Mouse (Mus musculus): ENCODE measurements at regions not wholly inside any gene's neighbourhood (a gene's known extent, or its start where the extent isn't known, plus 50 kb on each side); places are given as distances from the start of the nearest gene placed in this dataset.

GRCm38 (mm10) chr5:118454096-118454495 is 106.4 kb upstream of the Med13l start:
- WGBS = 98% methylated on average over 1 of the region's 1 CpGs
- Histone ChIP-seq H3K4me3 (replicated peaks; ENCODE audit: control insufficient read depth, low read depth, low read length) (no peak overlapping the region), H3K4me1 (ENCODE audit: control insufficient read depth, insufficient read depth, low read length) (no peaks in the 10 kb centered on the region; the same call in 1 of the 2 replicates), H3K27ac (ENCODE audit: control insufficient read depth, insufficient read depth, low read depth, low read length, poor library complexity) (no peak overlapping the region)
- TF ChIP-seq CTCF (IDR thresholded peaks at IDR 0.05; ENCODE audit: control insufficient read depth, insufficient read depth, low read length) (no peak), POLR2A (IDR thresholded peaks at IDR 0.05; ENCODE audit: borderline replicate concordance, control insufficient read depth, low read depth, low read length) (no peak)

DNA sequence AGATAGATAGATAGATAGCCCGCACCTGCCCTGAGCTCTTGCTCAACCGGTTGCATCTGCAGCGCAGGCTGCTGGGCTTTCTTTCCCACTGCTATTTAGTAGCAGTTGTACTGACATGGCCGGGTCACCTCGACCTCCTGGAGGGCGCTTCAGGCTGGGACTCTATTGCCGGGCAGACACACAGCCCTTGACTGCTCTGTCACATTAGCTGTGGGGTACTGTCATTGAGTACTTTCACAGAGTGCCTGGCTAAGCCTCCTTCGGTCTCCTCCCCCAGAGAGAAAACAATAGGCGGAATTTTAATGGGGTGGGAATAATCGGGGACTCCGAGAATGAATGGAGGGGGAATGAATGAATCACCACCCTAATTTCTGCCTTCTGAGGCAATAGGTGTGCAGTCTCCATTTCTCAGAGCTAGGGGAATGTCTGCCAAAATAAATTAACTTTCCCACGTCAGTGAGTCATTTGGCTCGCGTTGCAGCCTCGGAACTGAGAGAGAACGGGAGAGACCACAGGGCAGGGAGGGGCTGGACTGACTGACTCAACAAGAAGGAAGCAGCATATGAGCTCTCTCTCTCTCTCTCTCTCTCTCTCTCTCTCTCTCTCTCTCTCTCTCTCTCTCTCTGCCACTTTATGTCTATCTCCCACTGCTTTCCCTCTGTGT is 101.6 kb upstream of the Med13l start:
- WGBS = 17% methylated on average over 16 of the region's 16 CpGs
- TF ChIP-seq POLR2A (IDR thresholded peaks at IDR 0.05; ENCODE audit: borderline replicate concordance, control insufficient read depth, low read depth, low read length) = no peak
- TF ChIP-seq CTCF (IDR thresholded peaks at IDR 0.05; ENCODE audit: control insufficient read depth, insufficient read depth, low read length) = no peak
- no peak overlapping the region for H3K27ac ChIP-seq (ENCODE audit: control insufficient read depth, insufficient read depth, low read depth, low read length, poor library complexity)
- H3K4me1 ChIP-seq (ENCODE audit: control insufficient read depth, insufficient read depth, low read length) = peaks cover 2% of the 10 kb centered on the region
- H3K4me3 ChIP-seq (replicated peaks; ENCODE audit: control insufficient read depth, low read depth, low read length) = no peak overlapping the region

- Histone ChIP-seq H3K4me1 (ENCODE audit: control insufficient read depth, insufficient read depth, low read length) (peaks cover 2% of the 10 kb centered on the region), H3K4me3 (replicated peaks; ENCODE audit: control insufficient read depth, low read depth, low read length) (no peak overlapping the region), H3K27ac (ENCODE audit: control insufficient read depth, insufficient read depth, low read depth, low read length, poor library complexity) (peak overlapping the region; percentile 7; the same call in 1 of the 2 replicates)
- WGBS = 12% methylated on average over 12 of the region's 12 CpGs
- no peak for TF ChIP-seq CTCF (IDR thresholded peaks at IDR 0.05; ENCODE audit: control insufficient read depth, insufficient read depth, low read length)
- no peak for TF ChIP-seq POLR2A (IDR thresholded peaks at IDR 0.05; ENCODE audit: borderline replicate concordance, control insufficient read depth, low read depth, low read length)
Measured at GRCm38 (mm10) chr5:118459391-118459792, 101.1 kb upstream of the Med13l start.

GRCm38 (mm10) chr5:118461967-118462366 is 98.5 kb upstream of the Med13l start:
- no peak for TF ChIP-seq CTCF (IDR thresholded peaks at IDR 0.05; ENCODE audit: control insufficient read depth, insufficient read depth, low read length)
- no peak for TF ChIP-seq POLR2A (IDR thresholded peaks at IDR 0.05; ENCODE audit: borderline replicate concordance, control insufficient read depth, low read depth, low read length)
- 81% methylated on average over 4 of the region's 4 CpGs for WGBS
- peaks cover 6% of the 10 kb centered on the region for H3K4me1 ChIP-seq (ENCODE audit: control insufficient read depth, insufficient read depth, low read length)
- no peak overlapping the region for H3K4me3 ChIP-seq (replicated peaks; ENCODE audit: control insufficient read depth, low read depth, low read length)
- H3K27ac ChIP-seq (ENCODE audit: control insufficient read depth, insufficient read depth, low read depth, low read length, poor library complexity) = no peak overlapping the region

DNA sequence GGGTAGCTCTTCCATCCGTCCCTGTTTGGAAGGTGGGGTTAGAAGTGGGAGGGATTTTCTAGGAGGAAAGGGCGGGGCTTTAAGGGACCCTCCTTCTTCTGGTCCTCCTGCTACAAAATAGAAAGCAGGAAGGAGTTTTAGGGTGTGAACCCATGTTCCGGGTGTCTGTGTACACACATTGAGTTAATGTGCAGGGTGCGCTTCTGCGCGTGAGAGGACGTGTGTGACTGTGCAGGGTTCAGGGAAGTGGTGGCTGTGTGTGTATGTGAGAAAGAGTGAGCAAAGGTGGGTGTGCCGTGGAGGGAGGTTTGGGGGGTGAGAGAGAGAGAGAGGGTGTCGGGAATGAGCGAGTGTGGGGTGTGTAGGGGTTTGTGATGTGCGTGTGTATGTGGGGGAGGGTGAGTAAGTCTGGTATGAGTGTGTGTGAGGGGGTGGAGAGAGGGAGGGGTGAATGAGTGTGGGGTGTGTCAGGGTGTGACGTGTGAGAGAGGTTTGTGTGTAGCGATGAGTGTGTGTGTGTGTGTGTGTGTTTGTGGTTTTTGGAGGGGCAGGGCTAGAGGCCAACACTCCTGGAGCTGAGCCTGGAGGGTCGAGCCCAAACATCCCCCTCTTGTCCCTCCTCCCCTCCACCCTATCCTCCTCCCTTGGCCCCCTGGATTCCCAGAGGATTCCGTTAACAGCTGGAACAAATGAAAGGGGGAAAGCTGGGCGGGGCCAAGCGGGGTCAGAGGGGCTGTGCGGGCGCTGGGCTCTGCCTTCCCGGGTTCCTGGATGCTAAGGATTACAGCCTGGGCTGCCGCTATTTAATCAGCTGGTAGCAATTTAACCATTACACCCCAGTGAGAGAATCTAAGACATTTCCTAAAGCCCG is 95.3 kb upstream of the Med13l start:
- peak overlapping the region; percentile 53 for H3K4me3 ChIP-seq (replicated peaks; ENCODE audit: control insufficient read depth, low read depth, low read length)
- H3K4me1 ChIP-seq (ENCODE audit: control insufficient read depth, insufficient read depth, low read length) = peaks cover 6% of the 10 kb centered on the region
- no peak for TF ChIP-seq CTCF (IDR thresholded peaks at IDR 0.05; ENCODE audit: control insufficient read depth, insufficient read depth, low read length)
- 0 out of 2 replicates have a peak, but pooled peaks have one; percentile 13 for TF ChIP-seq POLR2A (IDR thresholded peaks at IDR 0.05; ENCODE audit: borderline replicate concordance, control insufficient read depth, low read depth, low read length)
- peak overlapping the region; percentile 14; the same call in 1 of the 2 replicates for H3K27ac ChIP-seq (ENCODE audit: control insufficient read depth, insufficient read depth, low read depth, low read length, poor library complexity)
- whole genome bisulfite sequencing = 2% methylated on average over 22 of the region's 22 CpGs

DNA sequence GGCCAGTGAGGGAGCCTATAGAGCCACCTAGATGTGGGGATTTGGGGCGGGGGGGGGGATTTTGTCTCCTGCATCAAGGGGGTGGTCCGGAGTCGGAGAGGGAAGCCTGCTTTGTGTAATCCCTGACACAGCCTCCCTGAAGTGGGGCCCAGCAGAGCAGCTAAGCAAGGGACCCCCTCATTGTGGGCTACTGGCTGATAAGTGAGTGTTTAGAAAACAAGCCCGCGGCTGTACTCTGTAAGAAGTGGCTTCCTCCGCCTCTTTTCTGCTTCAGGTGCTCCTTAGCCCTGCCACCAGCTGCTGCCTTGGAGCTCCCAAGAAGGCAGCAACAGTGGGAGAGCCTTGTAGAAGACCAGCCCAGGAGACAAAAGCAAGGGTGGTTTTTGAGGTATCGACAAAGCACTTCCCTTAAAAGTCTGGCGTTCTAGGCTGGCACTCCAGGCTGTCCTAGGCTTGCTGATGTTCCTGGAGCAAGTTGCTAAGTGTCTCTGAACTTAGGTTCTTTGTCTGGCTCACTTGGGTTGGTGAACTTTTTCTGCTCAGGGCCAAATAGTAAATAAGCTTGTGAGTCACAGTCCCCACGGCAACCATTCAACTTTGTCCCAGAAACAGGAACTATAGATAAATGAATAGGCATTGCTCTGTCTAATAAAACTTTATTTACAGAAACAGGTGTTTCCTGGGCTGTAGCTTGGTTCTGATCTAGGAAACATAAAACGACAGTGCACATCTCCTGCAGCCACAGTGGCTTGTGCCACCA is 94.3 kb upstream of the Med13l start:
- H3K4me1 ChIP-seq (ENCODE audit: control insufficient read depth, insufficient read depth, low read length) = peaks cover 5% of the 10 kb centered on the region; the same call in 1 of the 2 replicates
- 2% methylated on average over 10 of the region's 10 CpGs for WGBS
- no peak overlapping the region for H3K4me3 ChIP-seq (replicated peaks; ENCODE audit: control insufficient read depth, low read depth, low read length)
- TF ChIP-seq CTCF (IDR thresholded peaks at IDR 0.05; ENCODE audit: control insufficient read depth, insufficient read depth, low read length) (no peak), POLR2A (IDR thresholded peaks at IDR 0.05; ENCODE audit: borderline replicate concordance, control insufficient read depth, low read depth, low read length) (no peak)
- no peak overlapping the region for H3K27ac ChIP-seq (ENCODE audit: control insufficient read depth, insufficient read depth, low read depth, low read length, poor library complexity)

DNA sequence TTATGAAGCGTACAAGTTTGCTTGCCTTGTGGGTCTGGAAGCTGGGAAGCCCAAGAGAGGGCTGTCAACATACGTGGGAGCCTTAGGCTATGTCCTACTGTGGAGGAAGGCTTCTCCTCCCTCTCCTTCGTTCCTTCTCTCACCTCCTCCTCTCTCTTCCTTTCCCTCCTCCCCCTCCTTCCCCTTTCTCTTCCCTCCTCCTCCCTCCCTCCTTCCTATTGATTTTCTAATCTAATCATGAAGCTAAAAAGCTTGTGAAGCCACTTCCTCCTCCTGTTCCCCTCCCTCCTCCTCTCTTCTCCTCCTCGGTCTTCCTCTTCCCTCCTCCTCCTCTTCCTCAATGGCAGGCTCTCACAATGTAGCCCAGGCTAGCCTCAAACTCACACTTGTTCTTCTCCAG is 91.7 kb upstream of the Med13l start:
- no peak for TF ChIP-seq POLR2A (IDR thresholded peaks at IDR 0.05; ENCODE audit: borderline replicate concordance, control insufficient read depth, low read depth, low read length)
- H3K27ac ChIP-seq (ENCODE audit: control insufficient read depth, insufficient read depth, low read depth, low read length, poor library complexity) = no peak overlapping the region
- WGBS = 24% methylated on average over 4 of the region's 4 CpGs
- H3K4me1 ChIP-seq (ENCODE audit: control insufficient read depth, insufficient read depth, low read length) = peaks cover 5% of the 10 kb centered on the region; the same call in 1 of the 2 replicates
- no peak overlapping the region for H3K4me3 ChIP-seq (replicated peaks; ENCODE audit: control insufficient read depth, low read depth, low read length)

- peaks cover 2% of the 10 kb centered on the region; the same call in 1 of the 2 replicates for H3K4me1 ChIP-seq (ENCODE audit: control insufficient read depth, insufficient read depth, low read length)
- no peak overlapping the region for H3K4me3 ChIP-seq (replicated peaks; ENCODE audit: control insufficient read depth, low read depth, low read length)
- 80% methylated on average over 5 of the region's 5 CpGs for WGBS
- TF ChIP-seq POLR2A (IDR thresholded peaks at IDR 0.05; ENCODE audit: borderline replicate concordance, control insufficient read depth, low read depth, low read length) = no peak
- TF ChIP-seq CTCF (IDR thresholded peaks at IDR 0.05; ENCODE audit: control insufficient read depth, insufficient read depth, low read length) = no peak
- no peak overlapping the region for H3K27ac ChIP-seq (ENCODE audit: control insufficient read depth, insufficient read depth, low read depth, low read length, poor library complexity)
Measured at GRCm38 (mm10) chr5:118471569-118471968, 88.9 kb upstream of the Med13l start.

All from bone marrow, adult 2 months (tissue).